In the genomic region with DNA sequence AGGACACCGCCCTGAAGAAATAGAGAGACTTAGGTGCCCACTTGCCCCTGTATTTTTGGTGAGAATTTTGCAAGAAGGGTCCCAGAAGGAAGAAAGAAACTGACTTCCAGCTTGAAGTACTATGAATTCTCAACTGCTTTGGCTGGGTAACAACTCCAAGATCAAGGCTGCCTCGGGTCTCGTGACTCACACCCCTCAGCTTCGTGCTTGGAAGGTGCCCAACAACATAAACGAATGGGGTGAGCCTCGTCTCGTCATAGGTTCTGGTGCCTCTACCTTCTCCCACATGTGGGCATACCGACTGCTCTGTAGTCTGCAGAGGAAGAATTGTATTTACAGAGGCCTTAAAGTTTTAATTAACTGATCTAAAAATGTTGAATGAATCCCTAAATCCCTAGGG, we compare ENCODE assay signal across 15 mouse cellular contexts.
"Had no signal": no experiment of that assay in that cellular context is flagged by ENCODE, and none has a peak within 500 bp of the region (broad histone marks: within the 10 kb centered on the region; RNA-seq: fewer than 3 reads in every experiment).

No protein-coding gene starts in this region.

- DNase-seq: kidney, adult 9 months; kidney, postnatal 4 days; left cerebral cortex, postnatal 4 days; lung, postnatal 36 days; right cerebral cortex, postnatal 14 days; thymus, adult 2 months; thymus, postnatal 25 days had no signal

- H3K4me1 ChIP-seq: stomach, embryonic 15.5 days had no signal

- H3K27ac ChIP-seq: kidney, postnatal 0 days; layer of hippocampus, adult 2 months; limb, embryonic 15.5 days; liver, embryonic 12.5 days; midbrain, embryonic 12.5 days; stomach, embryonic 15.5 days had no signal

- H3K36me3 ChIP-seq: limb, embryonic 15.5 days; liver, embryonic 12.5 days; midbrain, embryonic 12.5 days; stomach, embryonic 15.5 days had no signal

- H3K4me3 ChIP-seq: layer of hippocampus, adult 2 months; limb, embryonic 15.5 days; liver, embryonic 12.5 days; megakaryocyte, embryonic 14.5 days; midbrain, embryonic 12.5 days; stomach, embryonic 15.5 days had no signal

- H3K9me3 ChIP-seq: limb, embryonic 15.5 days; liver, embryonic 12.5 days; megakaryocyte, embryonic 14.5 days; midbrain, embryonic 12.5 days; stomach, embryonic 15.5 days had no signal

- ATAC-seq: liver, embryonic 12.5 days; midbrain, embryonic 16.5 days had no signal

- H3K4me2 ChIP-seq: limb, embryonic 15.5 days; liver, embryonic 12.5 days; midbrain, embryonic 12.5 days; stomach, embryonic 15.5 days had no signal

- H3K9ac ChIP-seq: limb, embryonic 15.5 days; liver, embryonic 12.5 days; midbrain, embryonic 12.5 days; stomach, embryonic 15.5 days had no signal

- H3K27me3 ChIP-seq: limb, embryonic 15.5 days; liver, embryonic 12.5 days; midbrain, embryonic 12.5 days; stomach, embryonic 15.5 days had no signal
